ENCODE assay signal across 16 mouse cellular contexts in genomic region chr4:106948546-106948945, GRCm38 (mm10). TPM values are rescaled to one million over a fixed set of nuclear protein-coding genes. Genes with fewer than 3 reads are reported as not detected.
DNase-seq lines count a peak whose midpoint lies in the region; ATAC-seq and TF ChIP-seq lines count a peak whose summit lies in the region.
"Had no signal": no experiment of that assay in that cellular context is flagged by ENCODE, and none has a peak within 500 bp of the region (broad histone marks: within the 10 kb centered on the region; RNA-seq: fewer than 3 reads in every experiment).

No protein-coding gene starts in this region.

- H3K9me3 ChIP-seq in embryonic facial prominence, embryonic 15.5 days (replicated peaks) = no peaks in the 10 kb centered on the region
- H3K9me3 ChIP-seq in embryonic facial prominence, embryonic 10.5 days = no peaks in the 10 kb centered on the region
- no peaks in the 10 kb centered on the region for H3K9me3 ChIP-seq in kidney, postnatal 0 days (replicated peaks; ENCODE audit: low read length)
- H3K9me3 ChIP-seq in midbrain, embryonic 15.5 days = no peaks in the 10 kb centered on the region
- H3K9me3 ChIP-seq in midbrain, postnatal 0 days (ENCODE audit: low read length) = no peaks in the 10 kb centered on the region
- H3K9me3 ChIP-seq: embryonic facial prominence, embryonic 12.5 days; heart, embryonic 15.5 days; limb, embryonic 15.5 days; neural tube, embryonic 12.5 days had no signal

- no peak for ATAC-seq in embryonic facial prominence, embryonic 15.5 days (ENCODE audit: insufficient number of reproducible peaks, low FRiP score, low TSS enrichment, low read depth)
- peak; percentile 21; the same call in 1 of the 2 replicates for ATAC-seq in kidney, postnatal 0 days (replicated peaks; ENCODE audit: low FRiP score, low read depth)
- ATAC-seq in midbrain, embryonic 15.5 days (replicated peaks) = 0 out of 2 replicates have a peak, but pooled peaks have one; percentile 15
- no peak for ATAC-seq in midbrain, postnatal 0 days (ENCODE audit: low FRiP score)
- ATAC-seq: Patski had no signal

- no peak overlapping the region for H3K9ac ChIP-seq in embryonic facial prominence, embryonic 15.5 days
- H3K9ac ChIP-seq in kidney, postnatal 0 days (ENCODE audit: low read depth, low read length) = no peak overlapping the region
- H3K9ac ChIP-seq in midbrain, embryonic 15.5 days = no peak overlapping the region
- no peak overlapping the region for H3K9ac ChIP-seq in midbrain, postnatal 0 days (replicated peaks; ENCODE audit: low read length, poor library complexity, severe bottlenecking)
- H3K9ac ChIP-seq: embryonic facial prominence, embryonic 12.5 days; heart, embryonic 15.5 days; hindbrain, embryonic 14.5 days; limb, embryonic 15.5 days; neural tube, embryonic 12.5 days had no signal

- no peak overlapping the region for H3K4me2 ChIP-seq in embryonic facial prominence, embryonic 15.5 days (replicated peaks)
- no peak overlapping the region for H3K4me2 ChIP-seq in kidney, postnatal 0 days (ENCODE audit: low read length)
- H3K4me2 ChIP-seq in midbrain, embryonic 15.5 days = no peak overlapping the region
- H3K4me2 ChIP-seq in midbrain, postnatal 0 days (ENCODE audit: low read depth, low read length, poor library complexity, severe bottlenecking) = no peak overlapping the region
- H3K4me2 ChIP-seq: embryonic facial prominence, embryonic 12.5 days; heart, embryonic 15.5 days; hindbrain, embryonic 14.5 days; limb, embryonic 15.5 days; neural tube, embryonic 12.5 days had no signal

- no peak overlapping the region for H3K4me3 ChIP-seq in embryonic facial prominence, embryonic 15.5 days (replicated peaks)
- no peak overlapping the region for H3K4me3 ChIP-seq in embryonic facial prominence, embryonic 10.5 days
- H3K4me3 ChIP-seq in kidney, postnatal 0 days (replicated peaks; ENCODE audit: low read depth, low read length) = no peak overlapping the region
- no peak overlapping the region for H3K4me3 ChIP-seq in midbrain, embryonic 15.5 days
- H3K4me3 ChIP-seq in midbrain, postnatal 0 days (ENCODE audit: low read depth, low read length) = no peak overlapping the region
- H3K4me3 ChIP-seq: embryonic facial prominence, embryonic 12.5 days; heart, embryonic 15.5 days; limb, embryonic 15.5 days; neural tube, embryonic 12.5 days had no signal

- no peaks in the 10 kb centered on the region for H3K36me3 ChIP-seq in embryonic facial prominence, embryonic 15.5 days
- H3K36me3 ChIP-seq in embryonic facial prominence, embryonic 10.5 days (replicated peaks) = peaks cover 69% of the 10 kb centered on the region
- no peaks in the 10 kb centered on the region for H3K36me3 ChIP-seq in kidney, postnatal 0 days (ENCODE audit: insufficient read depth, low read length)
- H3K36me3 ChIP-seq in midbrain, embryonic 15.5 days (replicated peaks) = no peaks in the 10 kb centered on the region
- no peaks in the 10 kb centered on the region for H3K36me3 ChIP-seq in midbrain, postnatal 0 days (ENCODE audit: insufficient read depth, low read length)
- H3K36me3 ChIP-seq: heart, embryonic 15.5 days; limb, embryonic 15.5 days had no signal

- peaks cover 74% of the 10 kb centered on the region for H3K4me1 ChIP-seq in embryonic facial prominence, embryonic 15.5 days
- peaks cover 88% of the 10 kb centered on the region for H3K4me1 ChIP-seq in embryonic facial prominence, embryonic 10.5 days
- H3K4me1 ChIP-seq in kidney, postnatal 0 days (replicated peaks; ENCODE audit: insufficient read depth, low read length) = peaks cover 22% of the 10 kb centered on the region
- peaks cover 80% of the 10 kb centered on the region for H3K4me1 ChIP-seq in midbrain, embryonic 15.5 days
- peaks cover 10% of the 10 kb centered on the region; the same call in 1 of the 2 replicates for H3K4me1 ChIP-seq in midbrain, postnatal 0 days (ENCODE audit: insufficient read depth, low read length)

- no peak for TF ChIP-seq CTCF in kidney, postnatal 0 days (IDR thresholded peaks at IDR 0.05; ENCODE audit: low read depth)
- TF ChIP-seq CTCF in midbrain, postnatal 0 days (IDR thresholded peaks at IDR 0.05) = no peak

- DNase-seq in embryonic facial prominence, embryonic 10.5 days (ENCODE audit: low spot score) = no peak
- DNase-seq in kidney, postnatal 0 days (ENCODE audit: low spot score) = no peak
- no peak for DNase-seq in kidney, postnatal 4 days
- no peak for DNase-seq in midbrain, postnatal 0 days (ENCODE audit: low spot score)
- no peak for DNase-seq in urinary bladder, postnatal 36 days (ENCODE audit: low spot score in 2 of 2)
- no peak for DNase-seq in layer of hippocampus, adult 8-10 months (ENCODE audit: low spot score in 2 of 2)
- DNase-seq: cerebellum, postnatal 36 days; right cerebral cortex, postnatal 4 days had no signal

- no peaks in the 10 kb centered on the region for H3K27me3 ChIP-seq in embryonic facial prominence, embryonic 15.5 days
- H3K27me3 ChIP-seq in embryonic facial prominence, embryonic 10.5 days (replicated peaks; ENCODE audit: low read depth, poor library complexity, severe bottlenecking) = no peaks in the 10 kb centered on the region
- no peaks in the 10 kb centered on the region for H3K27me3 ChIP-seq in kidney, postnatal 0 days (ENCODE audit: insufficient read depth, low read length)
- H3K27me3 ChIP-seq in midbrain, embryonic 15.5 days (replicated peaks) = no peaks in the 10 kb centered on the region
- no peaks in the 10 kb centered on the region for H3K27me3 ChIP-seq in midbrain, postnatal 0 days (ENCODE audit: insufficient read depth, low read length)
- H3K27me3 ChIP-seq: embryonic facial prominence, embryonic 12.5 days; heart, embryonic 15.5 days; limb, embryonic 15.5 days; neural tube, embryonic 12.5 days; Patski had no signal

- WGBS in embryonic facial prominence, embryonic 15.5 days = 45% methylated on average over 7 of the region's 7 CpGs
- WGBS in embryonic facial prominence, embryonic 10.5 days = 75% methylated on average over 7 of the region's 7 CpGs
- 39% methylated on average over 7 of the region's 7 CpGs for WGBS in kidney, postnatal 0 days
- WGBS in midbrain, embryonic 15.5 days = 68% methylated on average over 7 of the region's 7 CpGs
- 58% methylated on average over 7 of the region's 7 CpGs for WGBS in midbrain, postnatal 0 days

- H3K27ac ChIP-seq in embryonic facial prominence, embryonic 15.5 days (replicated peaks) = peak overlapping the region; percentile 58
- no peak overlapping the region for H3K27ac ChIP-seq in embryonic facial prominence, embryonic 10.5 days (replicated peaks)
- H3K27ac ChIP-seq in kidney, postnatal 0 days = no peak overlapping the region
- H3K27ac ChIP-seq in midbrain, embryonic 15.5 days = no peak overlapping the region
- no peak overlapping the region for H3K27ac ChIP-seq in midbrain, postnatal 0 days (ENCODE audit: low read depth, low read length)
- H3K27ac ChIP-seq: heart, embryonic 15.5 days; hindbrain, embryonic 14.5 days; limb, embryonic 15.5 days; neural tube, embryonic 12.5 days had no signal

RNA-seq across cellular contexts. Expression of gene Ssbp3, which starts 38.0 kb away (rescaled TPM):
- polyA plus RNA-seq in embryonic facial prominence, embryonic 15.5 days (2015; fragmentation: Nextera tagmentation; extraction: Ambion mirVana) = 136 and 137 TPM in 2 replicates
- polyA plus RNA-seq in embryonic facial prominence, embryonic 10.5 days (2016; fragmentation: Nextera tagmentation; extraction: Ambion mirVana) = 147 TPM in 2 replicates
- 62.6 and 68.3 TPM in 2 replicates for polyA plus RNA-seq in kidney, postnatal 0 days (2015; fragmentation: Nextera tagmentation; extraction: Ambion mirVana)
- polyA plus RNA-seq in midbrain, embryonic 15.5 days (2015; fragmentation: Nextera tagmentation; extraction: Ambion mirVana) = 175 and 194 TPM in 2 replicates
- total RNA-seq in midbrain, postnatal 0 days (2014; rRNA removed) = 172 and 176 TPM in 2 replicates
- polyA plus RNA-seq in midbrain, postnatal 0 days (2015; fragmentation: Nextera tagmentation; extraction: Ambion mirVana) = 110 and 126 TPM in 2 replicates
- 100 to 1,000 TPM; 150 to 180 (median 160) TPM for total RNA-seq in layer of hippocampus, adult 8-10 months (2022)

Comparison
In these comparisons a context has a peak if more than half of its experiments do, and no peak if none do; other contexts are left out.
1. ATAC-seq: peak in kidney, postnatal 0 days (single experiment) and midbrain, embryonic 15.5 days (single experiment); none in embryonic facial prominence, embryonic 15.5 days (single experiment) and midbrain, postnatal 0 days (single experiment).